Mouse (Mus musculus): ENCODE results near the gene Clip2.
A peak's percentile ranks its signal among the peaks of the same experiment; 100 is the strongest.
"Not testable (repeated sequence)": the region's sequence is repeated elsewhere in the genome, so short reads cannot be mapped to it uniquely, and the experiment has no call there.

Gene Clip2

DNA sequence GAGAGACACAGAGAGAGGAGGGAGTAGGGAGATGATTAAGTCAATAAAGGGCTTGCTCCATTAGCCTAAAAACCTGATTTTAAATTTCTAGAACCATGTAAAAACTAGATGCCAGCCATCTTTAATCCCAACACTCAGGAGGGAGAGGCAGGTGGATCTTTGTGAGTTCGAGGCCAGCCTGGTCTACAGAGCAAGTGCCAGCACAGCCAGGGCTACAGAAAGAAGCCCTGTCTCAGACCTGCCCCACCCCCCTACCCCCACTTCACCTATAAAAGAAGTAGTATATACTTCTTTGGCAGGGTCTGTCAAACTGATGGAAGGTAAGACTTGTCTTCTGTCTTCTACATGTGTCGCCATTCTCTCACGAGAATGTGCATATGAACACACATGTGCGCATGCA is 91.7 kb downstream of the Clip2 start:
- no peak for DNase-seq (ENCODE audit: extremely low spot score)

DNA sequence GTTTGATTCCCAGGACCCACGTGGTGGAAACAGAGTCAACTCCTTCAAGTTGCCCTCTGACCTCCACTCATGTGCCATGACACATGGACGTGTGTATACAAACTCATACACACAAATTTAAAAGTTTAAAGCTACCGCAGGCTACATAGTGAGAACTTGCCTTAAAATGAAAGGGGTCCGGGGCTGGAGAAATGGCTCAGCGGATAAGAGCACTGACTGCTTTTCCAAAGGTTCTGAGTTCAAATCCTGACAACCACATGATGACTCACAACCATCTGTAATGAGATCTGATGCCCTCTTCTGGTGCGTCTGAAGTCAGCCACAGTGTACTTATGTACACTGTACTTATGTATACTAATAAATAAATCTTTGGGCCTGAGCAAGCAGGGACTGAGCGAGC is 93.1 kb downstream of the Clip2 start:
- no peak for DNase-seq (ENCODE audit: extremely low spot score)

DNA sequence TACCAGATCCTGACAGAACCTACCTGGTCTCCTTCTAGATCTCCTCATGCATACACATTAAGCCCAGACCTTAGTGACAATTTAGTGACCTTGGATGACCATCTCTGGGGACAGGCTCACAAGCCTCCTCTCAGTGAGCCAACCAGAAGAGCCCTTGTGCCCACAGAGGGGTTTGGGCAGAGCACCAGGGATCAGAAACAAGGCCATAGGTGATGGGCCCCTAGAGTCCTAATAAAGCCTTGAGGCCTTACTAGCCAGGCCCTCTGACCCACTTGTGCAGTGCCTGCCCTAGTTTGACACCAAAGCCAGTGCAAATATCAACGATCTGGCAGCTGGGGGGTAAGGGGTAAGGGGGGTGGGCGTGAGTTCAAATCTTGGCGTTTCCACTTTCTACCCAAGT is 93.8 kb downstream of the Clip2 start:
- DNase-seq (ENCODE audit: extremely low spot score), result no peak

DNA sequence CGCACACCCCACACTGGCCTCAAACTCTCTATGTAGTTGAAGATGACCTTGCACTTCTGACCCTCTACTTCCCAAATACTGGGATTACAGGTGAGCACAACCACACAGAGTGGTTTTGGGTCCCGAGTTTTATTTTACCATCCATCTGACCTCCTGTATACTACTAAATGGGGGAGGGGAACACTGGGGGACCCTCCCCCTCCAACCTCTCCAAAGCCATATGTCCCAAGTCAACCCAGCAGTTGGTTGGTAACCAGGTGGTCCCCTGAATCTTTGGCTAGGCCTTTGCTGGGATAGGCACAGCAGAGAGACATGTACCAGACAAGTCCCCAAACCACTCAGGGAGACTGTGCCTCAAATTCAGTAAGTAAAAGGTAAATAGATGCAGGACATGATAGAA is 94.9 kb downstream of the Clip2 start:
- DNase-seq (ENCODE audit: extremely low spot score), result no peak

DNA sequence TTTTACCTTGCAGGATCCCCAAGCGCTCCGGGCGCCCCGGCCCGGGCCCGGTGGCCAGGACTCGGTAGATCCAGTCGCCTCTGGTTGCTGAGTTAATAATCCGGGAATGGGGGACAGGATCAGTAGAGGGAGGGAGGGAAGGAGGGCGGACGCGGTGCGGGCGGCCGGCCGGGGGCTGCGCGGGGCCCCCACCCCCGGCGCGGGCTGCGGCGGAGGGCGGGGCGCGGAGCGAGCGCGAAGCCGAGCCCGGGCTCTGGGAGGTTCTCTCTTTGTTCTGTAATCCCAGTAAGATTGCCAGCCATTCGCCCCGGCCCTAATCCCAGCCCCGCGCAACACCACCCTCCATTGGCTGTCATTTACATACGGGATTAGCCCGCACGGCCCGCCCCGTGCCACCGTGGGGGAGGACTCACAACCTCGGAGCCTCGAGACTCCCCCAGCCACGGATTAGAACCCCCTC is 95.7 kb downstream of the Clip2 start, which contains the start of gene Gtf2ird1:
TSS of gene Gtf2ird1 (minus strand) at position 214 of the 460 bp plus-strand sequence.
- DNase-seq (ENCODE audit: extremely low spot score), result peak; percentile 86

DNA sequence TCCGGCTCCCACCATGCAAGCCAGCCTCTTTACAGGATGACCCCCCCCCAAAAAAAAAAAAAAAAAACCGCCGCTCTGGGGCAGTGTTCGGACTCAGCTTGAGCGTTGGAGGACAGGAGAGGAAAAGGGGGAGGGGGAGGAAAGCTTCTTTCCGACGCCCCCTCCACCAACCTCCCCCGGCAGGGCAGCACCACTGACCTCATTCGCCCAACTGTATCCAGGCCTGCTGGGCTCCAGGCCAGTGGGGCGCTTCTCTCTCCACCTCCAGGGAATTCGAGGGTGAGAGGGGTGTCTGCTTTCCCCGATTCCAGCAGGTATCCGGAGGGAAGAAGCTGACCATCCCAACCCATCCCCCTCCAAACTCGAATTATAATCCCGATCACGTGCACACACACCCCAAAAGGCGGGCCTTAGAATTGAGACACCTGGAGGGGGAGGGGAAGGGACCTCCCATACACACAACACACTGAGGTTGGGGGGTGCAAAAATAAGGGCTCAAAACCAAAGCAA is 96.3 kb downstream of the Clip2 start:
- peak; percentile 81 for DNase-seq (ENCODE audit: extremely low spot score)

DNA sequence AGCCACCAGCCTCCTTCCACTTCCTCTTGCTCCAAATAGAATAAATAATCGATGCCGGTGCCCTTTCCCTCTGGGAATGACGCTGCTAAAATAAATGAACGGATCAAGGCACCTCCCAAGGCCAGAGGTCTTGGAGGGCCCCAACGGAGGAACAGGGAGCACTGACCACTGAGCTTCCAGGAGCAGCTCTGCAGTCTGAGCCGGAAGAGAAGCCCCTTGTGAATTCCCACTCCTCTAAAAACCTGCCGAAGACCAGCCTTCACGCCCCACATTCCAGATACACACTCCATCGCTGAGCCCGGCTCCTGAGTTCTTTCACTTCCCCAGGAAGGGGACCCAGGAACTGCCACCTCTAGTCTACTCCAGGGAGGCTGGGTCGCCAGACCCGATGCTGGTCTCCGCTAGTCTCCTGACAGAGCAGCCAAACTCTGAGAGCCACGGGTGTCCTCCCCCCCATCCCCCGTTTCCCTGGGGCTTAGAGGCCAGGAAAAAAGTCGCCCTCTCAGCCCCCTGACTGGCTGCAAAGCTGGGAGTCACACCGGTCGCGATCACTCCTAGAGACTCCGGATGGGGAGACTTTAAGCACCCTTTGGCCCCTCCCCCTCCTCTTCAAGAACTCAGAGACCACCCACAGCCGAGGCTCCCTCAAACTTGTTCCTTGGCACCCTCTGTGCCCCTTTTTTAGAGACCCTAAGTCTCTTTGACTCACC is 96.9 kb downstream of the Clip2 start:
- peak; percentile 70 for DNase-seq (ENCODE audit: extremely low spot score)

DNA sequence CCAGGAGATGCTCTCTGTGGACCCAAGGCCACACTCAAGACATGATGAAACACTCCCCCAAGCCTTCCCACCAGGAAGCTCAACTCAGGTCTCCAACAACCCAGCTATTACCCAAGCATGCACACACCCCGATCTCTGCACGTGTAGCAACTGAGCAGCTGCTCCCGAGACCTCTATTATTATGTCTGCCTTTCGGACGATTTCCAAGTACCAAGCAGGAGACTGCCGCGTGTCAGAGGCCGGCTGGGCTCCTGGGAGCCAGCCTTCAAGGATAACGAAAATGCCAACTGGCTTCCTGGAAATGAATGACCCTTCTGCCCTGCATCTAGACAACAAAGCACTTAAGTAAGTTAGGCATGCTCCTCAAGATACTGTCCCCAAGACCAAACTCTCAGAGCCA is 97.8 kb downstream of the Clip2 start:
- DNase-seq (ENCODE audit: extremely low spot score), result no peak

DNA sequence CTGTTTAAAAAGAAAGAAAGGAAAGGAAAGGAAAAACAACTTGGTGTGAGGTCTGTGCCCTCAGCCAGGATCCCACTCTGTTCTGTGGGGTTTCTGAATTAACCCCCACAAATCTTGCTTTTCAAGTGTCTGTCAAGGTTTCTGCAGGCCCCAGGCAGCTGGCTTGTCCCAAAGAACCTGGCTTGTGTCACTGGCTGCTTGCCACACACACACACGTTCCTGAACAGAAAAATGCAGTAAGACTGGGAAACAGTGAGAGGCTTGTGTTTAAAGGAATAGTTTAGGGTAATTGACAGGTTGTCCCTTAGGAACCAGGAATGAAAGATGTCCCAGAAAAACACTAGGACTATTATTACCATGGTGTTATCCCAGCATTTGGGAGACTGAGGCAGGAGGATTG is 98.7 kb downstream of the Clip2 start:
- no peak for DNase-seq (ENCODE audit: extremely low spot score)

DNA sequence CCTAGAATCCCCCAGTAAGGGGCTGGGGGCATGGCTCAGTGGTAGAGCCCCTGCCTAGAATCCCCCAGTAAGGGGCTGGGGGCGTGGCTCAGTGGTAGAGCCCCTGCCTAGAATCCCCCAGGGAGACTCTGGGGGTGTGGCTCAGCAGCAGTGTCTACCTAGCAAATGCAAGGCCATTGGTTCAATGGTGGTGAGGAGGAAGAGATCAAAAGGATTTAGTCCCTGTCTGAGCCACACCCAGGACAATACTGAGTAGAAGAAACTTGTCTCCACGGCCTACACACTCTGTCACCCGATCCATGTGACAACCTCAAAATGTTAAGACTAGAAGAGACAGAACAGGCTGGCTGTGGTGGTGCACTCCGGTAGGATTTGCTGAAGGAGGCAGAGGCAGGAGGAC is 105.5 kb downstream of the Clip2 start:
- DNase-seq (ENCODE audit: extremely low spot score), result not testable (repeated sequence)

DNA sequence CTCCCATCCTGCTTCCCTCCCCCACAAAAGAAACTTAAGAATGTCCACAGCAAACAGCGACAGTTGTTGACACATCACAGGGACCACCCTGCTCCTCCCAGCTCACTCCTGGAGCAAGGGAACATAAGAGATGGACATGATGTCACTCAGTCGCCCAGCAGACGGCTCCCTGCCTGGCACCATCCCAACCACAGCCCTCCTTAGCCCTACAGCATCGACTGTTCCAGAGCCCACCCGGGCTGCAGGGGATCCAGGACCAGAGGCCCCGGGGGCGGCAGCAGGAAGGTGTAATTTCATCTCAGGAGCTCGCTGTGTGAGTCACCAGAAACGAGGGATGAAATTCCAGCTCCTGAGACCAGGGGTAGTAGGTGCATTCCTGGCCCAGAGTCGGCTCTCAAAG is 106.3 kb downstream of the Clip2 start:
- DNase-seq (ENCODE audit: extremely low spot score), result no peak

DNA sequence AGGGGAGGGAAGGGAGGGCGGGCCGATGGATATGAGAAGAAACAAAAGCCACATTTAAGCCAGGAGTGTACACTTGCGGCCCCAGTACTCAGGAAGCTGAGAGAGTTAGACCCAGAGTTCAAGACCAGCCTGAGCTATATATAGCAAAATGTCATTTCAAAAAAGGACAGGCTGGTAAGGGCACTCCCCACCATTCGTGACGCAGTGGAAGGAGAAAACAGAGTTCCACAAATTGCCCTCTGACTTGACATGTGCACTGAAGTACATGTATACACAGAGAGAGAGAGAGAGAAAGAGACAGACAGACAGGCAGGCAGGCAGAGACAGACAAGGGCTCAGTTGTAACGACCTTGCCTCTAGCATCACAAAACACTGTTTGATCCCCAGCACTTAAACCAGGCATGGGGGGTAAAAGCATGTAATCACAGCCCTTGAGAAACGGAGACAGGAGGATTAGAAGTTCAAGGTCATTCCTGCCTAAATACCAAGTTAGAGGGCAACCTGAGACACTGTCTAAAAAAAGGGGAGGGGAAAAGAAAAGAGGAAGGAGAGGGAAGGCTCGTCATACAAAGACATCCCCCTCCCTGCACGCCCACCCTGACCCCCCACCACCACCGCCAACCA is 106.9 kb downstream of the Clip2 start:
- no peak for DNase-seq (ENCODE audit: extremely low spot score)

DNA sequence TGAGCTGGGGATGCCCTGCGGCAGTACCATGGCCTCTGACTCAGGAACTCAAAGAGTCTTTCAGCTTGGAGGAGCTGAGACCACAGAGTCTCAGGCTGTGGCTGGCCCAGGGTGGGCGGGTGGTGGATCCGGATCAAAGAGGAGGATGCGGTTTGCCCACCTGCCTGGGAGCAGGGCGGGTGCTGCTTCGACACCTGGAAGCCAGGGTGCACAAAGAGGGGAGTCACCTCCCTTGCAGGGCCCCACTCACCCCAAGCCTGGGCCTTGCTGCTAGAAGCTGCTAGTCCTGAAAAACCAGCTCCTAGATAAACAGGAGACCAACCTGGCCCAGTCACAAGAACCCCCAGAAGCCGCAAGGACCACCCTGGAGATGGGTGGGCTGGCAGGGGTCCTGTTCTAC is 107.8 kb downstream of the Clip2 start:
- DNase-seq (ENCODE audit: extremely low spot score), result no peak

DNA sequence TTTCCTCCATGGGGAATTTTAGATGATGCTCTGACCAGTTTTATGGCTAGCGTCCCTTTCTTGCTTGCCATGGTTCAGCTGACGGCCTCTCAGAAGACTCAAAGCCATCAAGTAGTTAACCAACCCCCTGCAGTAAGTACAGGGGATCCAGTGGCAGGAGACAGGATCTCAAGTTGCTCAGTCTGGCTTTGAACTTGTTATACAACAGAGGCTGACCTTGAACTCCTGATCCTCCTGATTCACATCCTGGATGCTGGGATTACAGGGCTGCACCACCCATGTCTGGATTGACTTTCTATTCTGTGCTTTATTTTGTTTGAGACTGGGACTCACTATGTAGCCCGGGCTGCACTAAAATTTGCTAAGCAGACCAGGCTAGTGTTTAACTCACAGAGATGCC is 110.2 kb downstream of the Clip2 start:
- no peak for DNase-seq (ENCODE audit: extremely low spot score)

DNA sequence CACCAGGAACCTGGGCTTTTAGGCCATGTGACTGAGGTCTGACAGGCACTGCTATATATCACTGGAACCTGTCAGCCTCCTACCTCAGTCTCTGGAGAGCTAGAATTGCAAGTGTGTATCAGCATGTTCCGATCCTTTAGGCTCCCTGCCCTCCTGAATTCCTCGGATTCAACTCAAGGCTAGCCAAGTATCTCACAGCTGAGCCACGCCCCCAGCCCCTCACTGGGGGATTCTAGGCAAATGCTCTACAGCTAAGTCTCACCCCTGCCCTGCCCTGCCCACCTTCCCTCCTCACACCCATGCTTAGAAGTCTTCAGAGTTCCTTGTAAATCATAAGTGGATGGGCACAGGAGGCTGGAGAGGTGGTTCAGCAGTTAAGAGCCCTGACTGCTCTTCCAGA is 111.1 kb downstream of the Clip2 start:
- no peak for DNase-seq (ENCODE audit: extremely low spot score)

DNA sequence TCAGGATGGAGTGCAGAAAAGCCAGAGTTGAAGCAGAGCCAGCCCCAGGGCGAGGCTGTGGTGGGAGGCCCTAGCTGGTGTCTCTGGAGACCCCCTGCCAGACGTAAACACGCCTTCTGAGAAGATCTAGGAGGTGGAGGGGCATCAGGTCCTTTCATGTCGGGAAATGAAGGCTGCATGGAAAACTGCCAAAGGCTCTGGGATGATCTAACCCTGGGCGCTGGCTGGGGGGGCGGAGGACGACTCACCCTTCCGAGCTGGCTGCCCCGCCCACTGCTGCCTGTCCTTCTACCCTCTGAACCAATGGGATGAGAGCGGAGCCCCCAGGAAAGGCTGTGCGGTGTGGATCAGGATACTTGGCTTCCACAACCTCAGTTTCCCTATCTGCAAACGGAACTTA is 112.1 kb downstream of the Clip2 start:
- DNase-seq (ENCODE audit: extremely low spot score), result no peak

DNA sequence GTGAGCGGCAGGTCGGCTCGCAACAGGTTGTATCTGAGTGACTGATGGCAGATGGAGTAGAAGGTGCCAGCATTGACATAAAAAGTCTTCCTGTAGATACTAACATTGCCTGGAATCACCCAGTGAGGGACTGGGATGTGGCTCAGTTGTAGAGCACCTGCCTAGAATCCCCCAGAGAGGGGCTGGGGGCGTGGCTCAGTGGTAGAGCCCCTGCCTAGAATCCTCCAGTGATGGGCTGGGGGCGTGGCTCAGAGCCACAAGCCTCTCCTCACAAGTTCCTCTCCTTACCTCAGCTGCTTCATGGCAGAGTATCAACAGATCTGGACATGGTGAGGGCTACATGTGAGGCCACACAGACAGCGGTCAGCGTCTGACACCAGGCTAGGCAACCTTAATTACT is 112.8 kb downstream of the Clip2 start:
- DNase-seq (ENCODE audit: extremely low spot score), result no peak
